Mouse (Mus musculus) heart, adult 2 months (tissue): ENCODE measurements at regions not wholly inside any gene's neighbourhood (a gene's known extent, or its start where the extent isn't known, plus 50 kb on each side); places are given as distances from the start of the nearest gene placed in this dataset.

ENCODE experiments used
- CTCF ChIP-seq: fragments of 200-600 bp; IDR thresholded peaks from 2 replicates; pipeline ENCODE4 v1.8.1; 2022; ENCODE audit warnings: antibody characterized with exemption, mild to moderate bottlenecking, moderate library complexity
- EP300 ChIP-seq: fragments of 200-500 bp; IDR thresholded peaks from 2 replicates; pipeline ENCODE4 v1.6.1; 2011; ENCODE audit warnings: low read depth, low read length, control low read depth; ENCODE audit not compliant: insufficient read depth
- POLR2A ChIP-seq: fragments of 200-500 bp; IDR thresholded peaks from 2 replicates; pipeline ENCODE4 v1.6.1; 2011; ENCODE audit warnings: mild to moderate bottlenecking, low read depth, low read length, control low read depth; ENCODE audit not compliant: insufficient read depth

DNA sequence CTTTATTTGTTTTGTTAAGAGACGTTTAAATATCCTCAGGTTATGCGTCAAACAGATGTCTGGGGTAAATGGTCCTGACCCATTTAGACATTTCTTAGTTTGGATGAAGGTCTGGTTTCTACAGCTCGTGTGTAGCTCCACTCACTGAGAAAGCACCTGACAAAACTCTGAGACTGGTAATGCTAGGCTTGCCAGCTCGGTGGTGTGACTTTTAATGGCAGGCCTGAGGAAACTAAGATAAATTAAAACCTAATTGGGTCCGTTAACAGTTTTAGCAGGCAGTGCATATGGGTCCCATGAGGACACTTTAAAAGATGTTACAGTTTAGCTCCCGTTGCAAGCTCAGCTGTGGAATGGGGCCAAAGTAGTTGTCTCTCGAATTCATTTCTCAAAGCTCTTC, 199.5 kb downstream of the Pax1 start:
- no peak for TF ChIP-seq EP300
- TF ChIP-seq CTCF = no peak
- TF ChIP-seq POLR2A = no peak
